Mouse (Mus musculus) thymus, postnatal 10 days (tissue): ENCODE data around the gene Mrpl16.

Experiments
- DNase-seq, 2 experiments: peaks; one replicate each; pipeline ENCODE4 v3.0.0; 2021; ENCODE audit warnings: low spot score in 2 of 2

Gene Mrpl16

GRCm38 (mm10) chr19:11804423-11804822 lies 34.2 kb downstream of the Mrpl16 start:
- no peak for DNase-seq

- peak; percentile 5 to 7 for DNase-seq
These were observed 37.1 kb downstream of the Mrpl16 start for GRCm38 (mm10) chr19:11807251-11807650.

GRCm38 (mm10) chr19:11807822-11808221 lies 37.6 kb downstream of the Mrpl16 start:
- DNase-seq, result no peak

GRCm38 (mm10) chr19:11808452-11808851 lies 38.3 kb downstream of the Mrpl16 start:
- DNase-seq, result no peak

- no peak for DNase-seq
These were observed 40.0 kb downstream of the Mrpl16 start for GRCm38 (mm10) chr19:11810003-11810758.

- DNase-seq, result no peak
These were observed 40.7 kb downstream of the Mrpl16 start for GRCm38 (mm10) chr19:11810856-11811255.

- no peak for DNase-seq
These were observed 41.6 kb downstream of the Mrpl16 start for GRCm38 (mm10) chr19:11811688-11812365.

- no peak for DNase-seq
These were observed 42.9 kb downstream of the Mrpl16 start for GRCm38 (mm10) chr19:11813136-11813535.

GRCm38 (mm10) chr19:11813649-11814048 lies 43.5 kb downstream of the Mrpl16 start:
- DNase-seq, result no peak

GRCm38 (mm10) chr19:11814742-11815333 lies 44.6 kb downstream of the Mrpl16 start:
- no peak for DNase-seq

GRCm38 (mm10) chr19:11816706-11817105 lies 46.5 kb downstream of the Mrpl16 start:
- DNase-seq, result no peak

- DNase-seq, result no peak
These were observed 47.4 kb downstream of the Mrpl16 start for GRCm38 (mm10) chr19:11817586-11817985.

- peak in 1 of 2 experiments; percentile 11 for DNase-seq
These were observed 48.3 kb downstream of the Mrpl16 start for GRCm38 (mm10) chr19:11818199-11819142.

- DNase-seq, result no peak
These were observed 49.0 kb downstream of the Mrpl16 start, which contains the start of gene Stx3 for GRCm38 (mm10) chr19:11819143-11819700. Gene Stx3 (minus strand): TSS chr19:11819403.

GRCm38 (mm10) chr19:11819800-11820199 lies 49.6 kb downstream of the Mrpl16 start:
- DNase-seq, result peak; percentile 17 to 73

- DNase-seq, result no peak
These were observed 50.0 kb downstream of the Mrpl16 start for GRCm38 (mm10) chr19:11820211-11820610.

GRCm38 (mm10) chr19:11823346-11824065 lies 53.3 kb downstream of the Mrpl16 start:
- DNase-seq, result no peak
